Mouse (Mus musculus): ENCODE data around the gene Cacng5.

The Cacng5 gene

DNA sequence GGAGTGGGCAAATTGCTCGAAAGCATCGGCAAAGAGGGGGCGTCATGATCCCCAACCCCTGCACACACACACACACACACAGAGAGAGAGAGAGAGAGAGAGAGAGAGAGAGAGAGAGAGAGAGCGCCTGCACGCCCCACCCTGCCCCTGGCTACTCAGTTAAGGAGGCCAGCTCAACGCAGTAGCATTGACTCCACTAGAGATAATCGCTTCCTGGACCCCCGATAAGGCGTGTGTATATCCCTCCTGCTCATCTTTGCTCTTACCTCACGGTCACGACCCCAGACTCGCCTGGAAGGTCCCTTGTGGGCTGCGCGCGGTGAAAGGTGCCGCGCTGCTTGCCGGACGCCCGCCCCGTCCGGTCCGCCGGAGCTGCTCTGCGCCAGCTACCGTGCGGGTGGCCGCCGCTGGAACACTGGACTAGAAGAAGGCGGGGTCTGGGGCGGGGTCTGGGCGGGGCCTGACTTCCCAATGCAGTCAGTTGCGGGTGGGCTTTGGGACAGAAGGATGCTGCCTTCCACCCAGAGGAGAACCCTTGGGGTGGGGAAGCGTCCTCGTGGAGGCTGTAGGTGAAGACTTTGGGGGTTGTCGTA, at the start of gene Cacng5:
TSS of gene Cacng5 (minus strand) at position 422 of the 593 bp plus-strand sequence.
- no peak for DNase-seq (ENCODE audit: extremely low spot score, low read depth, low spot score)

DNA sequence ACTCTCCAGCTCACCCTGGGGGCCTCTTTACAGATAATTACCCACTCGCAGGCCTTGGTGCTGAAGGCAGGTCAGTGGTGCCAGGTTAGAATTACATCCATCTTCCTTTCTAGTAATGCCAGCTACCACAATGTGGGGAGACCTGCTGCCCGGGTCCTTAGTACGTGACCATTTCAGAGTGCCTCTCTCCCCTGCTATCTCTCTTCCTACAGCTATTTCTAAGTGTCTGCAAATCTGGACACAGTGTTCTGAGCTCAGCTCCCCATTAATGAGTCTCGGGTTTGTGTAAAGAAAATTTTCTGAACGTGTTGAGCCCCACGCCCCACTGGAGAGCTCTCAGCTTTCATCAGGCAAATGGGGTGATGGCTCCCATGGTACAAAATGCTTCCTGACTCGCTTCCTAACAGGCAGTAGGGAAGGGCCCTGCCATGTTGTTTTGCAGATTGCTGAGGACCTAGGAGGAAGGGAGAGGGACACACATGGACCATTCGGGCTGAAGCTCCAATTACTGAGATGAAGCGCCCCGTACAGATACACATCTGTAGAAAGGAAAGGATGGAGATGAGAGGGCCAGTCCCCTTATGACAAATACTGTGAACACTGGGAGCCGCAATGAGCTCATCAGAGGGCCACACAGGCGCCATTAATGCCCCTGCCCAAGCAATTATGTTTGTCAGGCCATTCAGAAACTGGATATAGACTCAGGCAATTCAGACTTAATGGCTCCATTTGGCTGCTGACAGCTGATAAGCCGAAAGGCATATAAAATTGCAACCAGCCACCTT, 42.9 kb upstream of the Cacng5 start:
- DNase-seq (ENCODE audit: extremely low spot score, low read depth, low spot score), result no peak

DNA sequence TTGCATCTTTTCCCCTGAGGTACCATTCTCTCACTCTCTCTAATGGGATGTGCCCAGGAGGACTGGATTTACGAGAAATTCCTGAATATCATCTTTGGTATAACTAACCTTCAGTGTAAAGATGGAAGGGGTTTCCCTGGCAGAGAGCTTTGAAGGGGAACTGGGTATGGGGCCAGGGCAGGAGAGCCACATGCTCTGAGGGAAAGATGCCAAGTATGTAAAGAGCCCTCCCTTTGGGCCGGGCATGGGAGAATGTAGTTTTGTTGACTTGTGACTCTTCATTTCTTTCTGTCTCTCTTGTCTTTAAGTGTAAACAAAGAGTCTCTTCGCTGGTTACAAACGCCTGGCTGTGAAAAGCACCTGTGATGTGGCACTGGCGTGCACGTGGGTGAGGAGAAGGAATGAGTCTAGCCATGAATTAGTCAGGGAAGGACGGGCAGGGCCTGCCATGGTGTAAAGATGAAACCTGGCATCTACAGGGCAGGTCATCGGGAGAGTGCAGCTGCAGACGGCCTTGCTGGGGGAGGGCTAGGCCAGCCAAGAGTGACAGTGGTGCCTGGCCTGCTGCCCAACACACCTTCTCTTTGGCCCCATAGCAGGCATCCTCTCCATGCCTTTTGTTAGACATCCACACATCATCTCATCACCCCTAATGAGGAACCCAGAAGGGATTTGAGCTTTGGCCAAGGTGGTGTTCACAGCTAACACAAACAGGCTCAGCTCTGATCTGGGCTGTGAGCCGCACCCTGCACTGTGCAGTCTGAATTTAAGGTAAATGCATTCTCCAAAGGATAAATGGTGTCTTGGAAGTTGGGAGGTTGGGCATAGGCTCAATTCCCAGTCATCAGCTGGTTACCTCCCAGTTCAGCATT, 40.6 kb upstream of the Cacng5 start:
- DNase-seq (ENCODE audit: extremely low spot score, low read depth, low spot score), result no peak

DNA sequence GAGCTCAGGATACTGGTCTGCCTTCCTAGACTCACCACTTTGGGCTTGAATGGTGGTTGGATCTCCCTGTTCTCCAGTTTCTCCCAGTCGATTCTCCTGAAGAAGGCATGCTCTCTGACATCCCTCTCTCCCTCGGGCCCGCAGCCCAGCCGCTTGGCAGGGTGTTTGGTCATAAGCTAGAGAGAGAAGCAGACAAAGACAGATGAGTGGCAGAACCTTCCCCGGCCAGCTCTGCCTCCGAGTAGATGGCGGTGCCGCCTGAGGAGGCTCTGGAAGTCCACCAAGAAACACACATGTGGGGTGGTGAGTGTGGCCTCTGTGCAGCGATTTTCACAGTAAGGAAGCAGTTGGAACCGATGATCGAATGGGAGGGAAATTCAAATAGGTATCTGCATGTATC, 36.6 kb upstream of the Cacng5 start:
- DNase-seq (ENCODE audit: extremely low spot score, low read depth, low spot score), result no peak

DNA sequence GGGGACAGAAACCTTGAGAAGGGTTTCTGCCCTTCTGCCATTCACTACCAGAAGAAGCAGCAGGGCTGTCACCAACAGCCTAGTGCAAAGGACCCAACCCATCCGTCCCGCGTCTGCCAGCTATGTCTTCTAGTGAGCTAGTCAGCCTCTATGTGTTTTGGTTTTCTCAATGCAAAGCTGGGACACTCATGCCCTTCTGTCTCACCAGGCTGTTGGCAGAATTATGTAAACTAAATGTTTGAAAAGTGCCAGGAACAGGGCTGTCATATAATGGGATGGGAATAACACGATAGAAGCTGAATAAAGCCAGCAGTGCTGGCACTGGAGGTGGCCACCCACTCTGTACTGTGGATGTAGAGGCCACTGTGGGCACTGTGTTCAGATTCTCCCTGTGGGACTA, 35.8 kb upstream of the Cacng5 start:
- DNase-seq (ENCODE audit: extremely low spot score, low read depth, low spot score), result no peak

DNA sequence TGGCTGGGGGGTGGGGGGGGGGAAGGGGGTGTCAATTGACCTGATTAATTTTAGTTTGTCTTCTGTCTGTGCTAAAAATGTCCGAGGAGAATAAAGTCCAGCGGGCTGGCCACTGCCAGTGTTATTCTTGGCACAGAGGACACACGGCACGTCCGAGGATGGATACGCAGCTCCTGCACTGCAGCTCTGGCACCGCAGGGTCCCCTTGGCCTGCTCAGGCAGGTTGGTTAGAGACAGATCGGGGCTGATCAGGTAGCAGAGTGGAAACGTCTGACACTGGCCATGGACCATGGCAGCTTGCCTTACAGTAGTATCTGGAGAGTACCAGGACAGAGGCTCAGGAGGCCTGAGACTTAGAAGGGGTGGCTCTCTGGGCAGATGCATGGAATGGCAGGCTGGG, 35.4 kb upstream of the Cacng5 start:
- DNase-seq (ENCODE audit: extremely low spot score, low read depth, low spot score), result no peak

DNA sequence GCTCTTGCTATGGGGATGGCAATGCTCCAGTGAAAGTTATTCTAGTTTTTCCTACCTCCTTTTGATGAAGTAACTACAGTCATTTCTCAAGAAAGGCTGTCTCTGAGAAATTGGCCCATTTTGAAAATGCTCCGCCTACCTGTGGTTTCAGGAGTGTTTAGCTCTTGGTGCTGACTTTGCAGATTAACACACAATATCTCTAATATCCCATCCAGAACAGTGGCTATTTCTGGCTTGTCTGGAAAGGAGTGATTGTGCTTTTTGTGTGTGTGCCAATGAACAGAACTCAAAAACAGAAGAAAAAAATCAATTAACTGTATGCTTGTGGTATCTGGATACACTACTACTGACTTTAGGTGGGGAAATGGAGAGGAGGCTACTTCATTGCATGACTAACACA, 33.1 kb upstream of the Cacng5 start:
- DNase-seq (ENCODE audit: extremely low spot score, low read depth, low spot score), result no peak

DNA sequence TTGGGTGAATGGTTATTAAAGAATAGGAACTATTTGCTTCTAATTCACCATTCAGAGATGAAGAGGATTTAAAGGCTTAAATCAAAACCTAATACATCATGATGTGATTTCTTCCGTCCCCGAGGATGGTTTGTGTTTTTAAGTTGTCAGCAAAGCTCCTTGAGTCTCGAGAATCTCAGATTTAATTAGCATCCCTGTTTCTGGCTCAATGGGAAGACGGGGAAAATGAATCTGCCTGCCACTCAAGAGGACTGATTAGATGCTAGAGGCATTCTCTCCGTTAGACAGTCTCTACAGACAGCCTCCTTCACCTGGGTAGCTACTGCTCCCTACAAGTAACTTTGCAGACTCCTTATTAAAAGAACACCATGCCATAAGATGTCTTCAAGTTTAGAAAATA, 32.0 kb upstream of the Cacng5 start:
- no peak for DNase-seq (ENCODE audit: extremely low spot score, low read depth, low spot score)

DNA sequence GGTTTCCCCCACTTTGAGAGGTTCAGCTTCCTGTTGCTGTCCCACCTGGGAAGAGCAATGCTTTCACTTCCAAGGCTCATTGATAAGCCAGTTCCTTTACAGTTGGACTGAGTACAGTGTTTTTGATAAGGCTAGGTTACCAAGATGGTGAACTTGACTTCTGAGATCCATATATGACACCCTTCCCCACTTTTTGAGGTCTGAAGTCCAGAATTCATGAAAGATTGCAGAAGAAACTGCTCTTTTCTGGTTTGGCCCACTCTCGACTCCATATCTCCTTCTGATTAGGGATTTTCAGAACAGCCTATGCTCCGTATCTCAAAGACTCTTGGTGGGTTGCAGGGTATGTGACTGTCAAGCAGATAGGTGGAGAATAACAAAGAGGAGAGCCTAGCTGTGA, 22.1 kb upstream of the Cacng5 start:
- DNase-seq (ENCODE audit: extremely low spot score, low read depth, low spot score), result no peak

DNA sequence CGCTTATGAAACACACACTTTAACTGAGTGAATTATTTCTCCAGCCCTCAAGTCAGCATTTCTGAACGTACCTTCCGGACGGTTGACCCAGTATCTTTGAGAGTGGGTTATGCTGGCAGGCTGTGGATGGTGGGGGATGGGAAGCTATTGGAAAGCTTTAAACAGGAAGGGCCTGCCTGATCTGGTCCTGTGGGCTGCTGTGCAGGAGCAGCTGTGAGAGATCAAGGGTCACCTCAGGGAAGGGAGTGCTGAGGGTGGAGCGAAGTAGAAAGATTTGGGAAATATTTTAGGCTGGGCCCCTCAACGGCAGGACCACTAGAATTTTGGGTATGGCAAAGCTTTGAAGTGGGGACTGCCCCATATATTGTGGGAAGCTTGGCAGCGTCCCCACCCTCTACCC, 16.9 kb upstream of the Cacng5 start:
- DNase-seq (ENCODE audit: extremely low spot score, low read depth, low spot score), result no peak

DNA sequence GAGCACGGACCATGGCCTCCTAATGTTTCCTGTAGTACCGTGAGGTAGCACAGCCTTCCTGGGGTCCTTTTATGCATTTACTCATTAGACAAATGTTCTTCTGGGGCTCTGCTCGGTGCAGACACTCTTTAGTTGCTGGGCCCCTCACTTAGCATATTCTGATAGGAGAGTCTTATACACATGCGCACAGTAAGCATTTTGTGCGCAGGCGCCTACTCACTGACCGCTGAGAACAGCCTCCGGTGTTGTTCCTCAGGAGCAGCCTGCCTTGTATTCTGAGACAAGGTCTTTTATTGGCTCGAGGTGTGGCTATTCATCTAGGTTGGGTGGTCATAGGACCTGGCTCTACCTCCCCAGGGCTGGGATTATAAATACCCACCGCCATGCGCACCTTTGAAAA, 16.4 kb upstream of the Cacng5 start:
- no peak for DNase-seq (ENCODE audit: extremely low spot score, low read depth, low spot score)

DNA sequence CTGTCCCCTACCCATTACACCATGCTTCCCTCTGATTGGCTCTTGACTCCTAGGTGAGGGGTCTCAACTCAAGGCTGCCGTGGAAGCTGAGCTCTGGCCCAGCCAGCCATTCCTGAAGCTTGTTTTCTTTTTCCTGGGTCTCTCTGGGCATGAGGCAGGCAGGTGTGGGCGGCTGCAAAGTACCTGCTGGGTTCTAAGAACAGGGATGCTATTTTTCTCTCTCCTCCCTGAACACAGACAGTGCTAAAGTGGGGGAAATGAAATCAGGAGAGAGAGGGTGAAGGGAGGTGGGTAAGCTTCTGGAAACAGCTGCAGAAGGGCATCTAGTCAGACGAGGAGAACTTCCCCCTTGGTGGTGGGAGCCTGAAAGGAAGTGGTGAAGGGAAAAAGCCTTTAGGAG, 14.9 kb upstream of the Cacng5 start:
- no peak for DNase-seq (ENCODE audit: extremely low spot score, low read depth, low spot score)

DNA sequence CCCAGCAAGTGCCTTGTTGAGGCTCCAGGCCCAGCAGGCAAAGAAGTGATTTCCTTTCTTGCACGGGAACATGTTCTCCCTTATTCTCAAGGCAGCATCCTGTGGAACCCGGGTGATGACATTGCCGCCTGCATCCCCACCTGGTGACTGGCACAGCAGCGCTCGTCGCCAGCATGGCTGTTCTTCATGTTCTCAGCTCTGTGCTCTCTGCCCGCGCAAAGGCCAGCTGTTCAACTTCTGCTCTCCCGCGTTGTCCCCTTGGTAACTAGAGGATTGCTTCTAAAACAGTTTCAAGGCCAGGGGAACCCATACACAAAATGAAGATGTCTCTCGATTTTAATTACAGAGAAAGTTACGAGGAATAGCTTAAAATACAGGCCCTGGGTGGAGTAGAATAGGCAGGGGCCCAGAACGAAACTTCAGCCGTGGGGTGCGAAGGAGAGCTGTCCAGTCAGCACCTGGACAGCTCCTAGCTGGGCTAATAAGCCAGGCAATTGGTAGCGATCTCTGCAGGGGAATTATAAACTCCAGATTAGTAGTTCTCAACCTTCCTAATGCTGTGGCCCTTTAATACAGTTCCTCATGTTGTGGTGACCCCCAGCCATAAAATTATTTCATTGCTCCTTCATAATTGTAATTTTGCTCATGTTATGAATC, 5.1 kb upstream of the Cacng5 start:
- peak; percentile 30 for DNase-seq (ENCODE audit: extremely low spot score, low read depth, low spot score)

DNA sequence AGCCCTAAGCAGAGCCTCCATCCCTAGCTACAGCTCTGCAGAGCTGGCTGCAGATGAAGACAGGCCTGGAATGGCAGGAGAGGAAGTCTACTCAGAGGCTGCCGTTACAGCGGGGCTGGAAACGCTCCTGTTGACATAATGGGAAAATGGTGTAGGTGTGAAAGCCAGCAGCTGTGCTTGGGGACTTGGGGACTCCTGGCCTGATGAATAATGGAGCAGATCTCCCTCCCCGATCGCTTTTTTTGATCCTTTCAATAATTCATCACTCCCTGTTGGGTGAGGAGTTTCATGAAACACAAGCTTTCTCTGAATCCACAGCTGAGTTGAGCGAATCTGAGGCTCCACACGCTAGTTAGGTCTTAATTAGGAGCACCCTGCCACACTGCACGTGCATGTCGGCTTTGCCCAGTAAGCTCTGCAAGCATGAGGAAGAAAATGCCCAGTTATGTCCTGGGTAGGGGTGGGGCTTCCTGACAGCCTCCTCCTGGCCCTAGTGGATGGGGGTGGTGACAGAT, 2.9 kb upstream of the Cacng5 start:
- no peak for DNase-seq (ENCODE audit: extremely low spot score, low read depth, low spot score)

DNA sequence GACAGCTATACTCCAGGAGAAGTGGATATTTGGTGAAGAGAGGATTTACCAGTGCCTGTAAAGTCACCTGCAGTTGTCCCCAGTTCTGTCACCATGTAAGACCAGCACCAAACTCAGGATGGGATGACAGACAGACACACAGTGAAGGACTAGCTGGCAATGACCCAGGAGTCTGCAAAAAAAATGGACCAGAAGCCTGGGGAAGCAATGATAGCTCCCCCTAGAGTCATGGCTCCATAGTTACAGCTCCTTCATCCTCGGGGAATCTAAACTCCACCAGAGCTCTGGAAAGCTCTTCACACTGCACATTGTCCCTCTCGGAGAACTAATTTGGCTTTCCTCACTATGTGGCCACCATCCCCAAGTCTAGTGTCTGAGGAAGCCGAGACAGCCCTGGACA, 1.5 kb downstream of the Cacng5 start:
- DNase-seq (ENCODE audit: extremely low spot score, low read depth, low spot score), result no peak

DNA sequence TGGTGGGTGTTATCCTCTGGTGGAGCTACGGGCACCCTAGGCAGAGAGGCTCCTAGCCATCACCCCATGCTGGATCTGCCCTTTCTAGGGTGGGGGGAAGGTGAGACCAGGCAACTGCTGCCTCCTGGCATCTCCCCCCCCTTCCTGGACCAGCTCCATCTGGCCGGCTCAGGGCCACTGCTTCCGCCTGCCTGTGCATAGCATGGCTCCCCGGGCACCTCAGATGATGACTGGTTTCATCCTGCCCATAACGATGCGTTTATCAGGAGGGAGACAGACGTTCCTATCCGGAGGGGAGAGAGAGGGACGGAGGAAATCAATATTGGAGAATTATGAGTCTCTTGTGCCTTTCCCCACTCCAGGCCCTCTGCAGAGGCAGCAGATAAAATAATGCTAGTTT, 9.5 kb downstream of the Cacng5 start:
- no peak for DNase-seq (ENCODE audit: extremely low spot score, low read depth, low spot score)

DNA sequence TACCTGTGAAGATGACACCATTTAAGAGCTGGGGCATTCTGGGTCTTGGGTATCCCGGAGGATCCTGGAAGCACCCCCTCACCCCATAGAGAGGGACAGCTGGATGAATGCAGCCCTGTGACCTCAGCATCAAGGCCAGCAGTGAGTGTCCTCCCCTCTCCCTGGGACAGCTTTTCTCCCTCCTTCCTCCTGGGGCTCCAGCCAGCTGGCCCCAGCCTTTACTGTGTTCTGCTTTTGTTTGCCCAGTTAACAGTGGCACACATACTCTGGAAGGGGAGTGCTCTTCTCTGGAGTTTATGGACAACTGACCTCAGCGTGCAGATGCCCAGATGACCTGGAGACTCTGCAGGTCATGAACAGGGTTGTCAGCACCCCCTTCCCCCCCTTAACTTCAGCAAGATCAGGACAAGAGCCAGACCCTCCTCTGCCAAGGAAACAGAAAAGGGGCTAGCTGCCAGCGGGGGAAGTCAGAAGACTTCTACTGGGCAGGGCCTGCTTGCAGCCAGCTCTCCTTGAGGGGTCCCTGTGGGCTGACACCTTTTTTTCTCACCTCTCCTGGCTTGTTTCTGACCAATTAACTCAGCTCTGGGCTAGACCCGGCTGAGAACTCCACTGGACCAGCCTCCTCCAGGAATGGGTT, 10.8 kb downstream of the Cacng5 start:
- no peak for DNase-seq (ENCODE audit: extremely low spot score, low read depth, low spot score)

DNA sequence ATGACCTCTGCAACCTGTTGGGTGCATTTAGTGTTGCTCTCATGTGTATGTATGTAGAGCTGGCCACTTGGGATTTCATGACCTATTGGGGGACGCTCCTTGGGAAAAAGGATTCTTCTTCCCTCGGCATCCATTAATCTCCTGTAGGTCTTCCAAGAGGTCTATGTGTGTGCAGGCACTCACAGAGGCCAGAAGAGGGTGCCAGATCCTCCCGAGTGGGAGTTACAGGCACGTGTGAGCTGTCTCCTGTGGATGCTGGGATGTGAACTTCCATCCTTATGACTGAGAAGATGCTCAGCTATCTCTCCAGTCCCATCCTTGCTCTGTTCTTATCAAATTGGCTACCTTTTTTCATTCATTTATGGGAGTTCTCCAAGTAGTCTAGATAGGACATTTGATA, 14.4 kb downstream of the Cacng5 start:
- DNase-seq (ENCODE audit: extremely low spot score, low read depth, low spot score), result no peak

DNA sequence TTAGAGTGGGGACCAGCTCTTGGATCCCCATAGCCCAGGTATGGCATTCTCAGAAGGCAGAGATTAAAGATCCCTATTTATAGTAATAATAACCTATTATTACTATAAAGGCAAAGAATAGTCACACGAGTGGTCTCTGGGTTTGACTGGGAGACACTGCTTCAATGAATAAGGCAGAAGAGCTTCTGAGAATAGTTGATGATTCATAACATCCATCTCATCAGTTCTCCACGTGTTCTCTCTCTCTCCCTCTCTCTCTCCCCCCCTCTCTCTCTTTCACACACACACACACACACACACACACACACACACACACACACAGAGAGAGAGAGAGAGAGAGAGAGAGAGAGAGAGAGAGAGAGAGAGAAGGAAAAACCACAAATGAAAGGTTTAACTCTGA, 16.2 kb downstream of the Cacng5 start:
- DNase-seq (ENCODE audit: extremely low spot score, low read depth, low spot score), result no peak

DNA sequence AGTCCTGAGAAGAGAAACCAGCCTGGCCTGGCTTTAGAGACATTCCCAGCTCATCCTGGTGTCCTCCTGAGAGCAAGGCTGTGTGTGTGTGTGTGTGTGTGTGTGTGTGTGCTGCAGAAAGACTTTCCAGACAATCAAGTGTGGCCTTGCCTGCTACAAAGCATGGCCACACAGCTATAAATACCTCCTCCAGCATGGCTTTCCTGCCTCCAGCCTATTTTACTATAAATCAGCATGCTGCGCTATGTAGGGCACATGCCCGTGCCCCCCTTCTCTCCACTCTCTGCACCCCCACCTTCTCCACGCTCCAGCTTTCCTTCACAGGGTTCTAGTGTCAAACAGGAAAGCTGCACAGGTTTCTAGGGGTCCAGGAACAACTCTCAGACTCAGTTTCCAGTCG, 19.2 kb downstream of the Cacng5 start:
- no peak for DNase-seq (ENCODE audit: extremely low spot score, low read depth, low spot score)

DNA sequence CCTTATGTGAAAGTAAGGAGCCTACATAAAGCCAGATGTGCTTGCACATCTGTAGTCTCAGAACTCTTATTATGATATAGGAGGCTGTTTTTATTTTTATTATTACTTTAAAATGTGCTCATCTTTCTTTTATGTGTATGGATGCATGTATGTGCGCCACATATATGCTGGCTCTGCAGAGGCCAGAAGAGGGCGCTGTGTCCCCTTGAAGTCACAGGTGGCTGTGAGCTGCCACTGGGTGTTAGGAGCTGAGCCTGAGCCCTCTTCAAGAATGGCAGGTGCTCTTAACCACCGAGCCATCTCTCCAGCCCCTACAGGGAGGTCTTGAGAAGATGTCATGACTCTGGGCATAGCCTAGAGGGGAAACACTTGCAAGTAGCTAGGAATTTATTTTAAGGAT, 23.5 kb downstream of the Cacng5 start:
- DNase-seq (ENCODE audit: extremely low spot score, low read depth, low spot score), result no peak
